Mouse (Mus musculus) forebrain, embryonic 16.5 days (tissue): ENCODE results near the gene Bcor. TPM values are rescaled to one million over a fixed set of nuclear protein-coding genes. Genes with fewer than 3 reads are reported as not detected.

ENCODE experiments used
- ATAC-seq: fragments of 200-750 bp; cut with Nextera tagmentation; 2 replicates; pipeline ENCODE4 v1.8.0; 2017; ENCODE audit warnings: mild to moderate bottlenecking, moderate library complexity
- H3K27ac ChIP-seq: fragments of 300-500 bp; sonication (generic); 2 replicates; pipeline ENCODE4 v1.5.1; 2014; ENCODE audit warnings: low read length, control low read depth
- H3K27me3 ChIP-seq: fragments of 300-500 bp; sonication (generic); replicated peaks from 2 replicates; pipeline ENCODE4 v1.6.1; 2014; ENCODE audit warnings: low read length; ENCODE audit not compliant: control insufficient read depth, insufficient read depth
- H3K36me3 ChIP-seq: fragments of 300-500 bp; sonication (generic); 2 replicates; pipeline ENCODE4 v1.6.1; 2014; ENCODE audit not compliant: control insufficient read depth, insufficient read depth
- H3K4me1 ChIP-seq: fragments of 300-500 bp; sonication (generic); replicated peaks from 2 replicates; pipeline ENCODE4 v1.6.1; 2014; ENCODE audit warnings: low read length; ENCODE audit not compliant: control insufficient read depth, insufficient read depth
- H3K4me2 ChIP-seq: fragments of 300-500 bp; sonication (generic); 2 replicates; pipeline ENCODE4 v1.6.1; 2014; ENCODE audit warnings: mild to moderate bottlenecking, low read length, control low read depth
- H3K4me3 ChIP-seq: fragments of 300-500 bp; sonication (generic); replicated peaks from 2 replicates; pipeline ENCODE4 v1.5.1; 2014; ENCODE audit warnings: mild to moderate bottlenecking, low read length, control low read depth
- H3K9ac ChIP-seq: fragments of 300-500 bp; sonication (generic); replicated peaks from 2 replicates; pipeline ENCODE4 v1.6.1; 2014; ENCODE audit warnings: low read depth, low read length, control low read depth
- H3K9me3 ChIP-seq: fragments of 300-500 bp; sonication (generic); 2 replicates; pipeline ENCODE4 v1.6.1; 2016; ENCODE audit warnings: low read length; ENCODE audit not compliant: control insufficient read depth
- WGBS: fragments of 180-500 bp; shearing (Covaris S2); extraction: QIAGEN DNeasy Blood & Tissue Kit; methylation state at CpG from one replicate; pipeline ENCODE4 v1.1.7; 2014; 5-methylcytosine and 5-hydroxymethylcytosine counted together
- polyA plus RNA-seq: library from polyadenylated mRNA; unstranded; fragments of >200 nt; fragmentation: Nextera tagmentation; extraction: Ambion mirVana; gene quantifications from 2 replicates; pipeline ENCODE4 v1.2.1, GENCODE M21; 2015

Gene Bcor
- polyA plus RNA-seq, 1 experiment from 2014 or later: 18.1 TPM

- no peak for ATAC-seq
- no peaks in the 10 kb centered on the region for H3K9me3 ChIP-seq
- H3K27ac ChIP-seq: no peak overlapping the region
- H3K9ac ChIP-seq: no peak overlapping the region
- peaks cover 33% of the 10 kb centered on the region for H3K4me1 ChIP-seq
- peaks cover 36% of the 10 kb centered on the region for H3K27me3 ChIP-seq
- H3K4me3 ChIP-seq: no peak overlapping the region
- no peaks in the 10 kb centered on the region for H3K36me3 ChIP-seq
- 26% methylated on average over 14 of the region's 14 CpGs for WGBS
- H3K4me2 ChIP-seq: no peak overlapping the region
These were observed 30.0 kb downstream of the Bcor start for GRCm38 (mm10) chrX:12129828-12130809.

- H3K9ac ChIP-seq: 0 out of 2 replicates have a peak overlapping the region, but pooled peaks have one; percentile 13
- peak overlapping the region; percentile 64 for H3K4me3 ChIP-seq
- H3K27ac ChIP-seq: no peak overlapping the region
- peak overlapping the region; percentile 61 for H3K4me2 ChIP-seq
- WGBS: 7% methylated on average over 24 of the region's 24 CpGs
- no peaks in the 10 kb centered on the region for H3K9me3 ChIP-seq
- ATAC-seq: peak; percentile 30; the same call in 1 of the 2 replicates
- no peaks in the 10 kb centered on the region for H3K36me3 ChIP-seq
- peaks cover 28% of the 10 kb centered on the region for H3K4me1 ChIP-seq
- peaks cover 40% of the 10 kb centered on the region for H3K27me3 ChIP-seq
These were observed 30.9 kb downstream of the Bcor start for GRCm38 (mm10) chrX:12129230-12129629.

- no peaks in the 10 kb centered on the region for H3K9me3 ChIP-seq
- 4% methylated on average over 43 of the region's 72 CpGs for WGBS
- H3K27me3 ChIP-seq: peaks cover 40% of the 10 kb centered on the region
- peak overlapping the region; percentile 81 for H3K27ac ChIP-seq
- H3K9ac ChIP-seq: peak overlapping the region; percentile 86
- H3K4me2 ChIP-seq: peak overlapping the region; percentile 61
- H3K36me3 ChIP-seq: no peaks in the 10 kb centered on the region
- H3K4me1 ChIP-seq: peaks cover 29% of the 10 kb centered on the region
- peak overlapping the region; percentile 64 for H3K4me3 ChIP-seq
- ATAC-seq: peak; percentile 81
These were observed 31.7 kb downstream of the Bcor start for GRCm38 (mm10) chrX:12128165-12129083.

DNA sequence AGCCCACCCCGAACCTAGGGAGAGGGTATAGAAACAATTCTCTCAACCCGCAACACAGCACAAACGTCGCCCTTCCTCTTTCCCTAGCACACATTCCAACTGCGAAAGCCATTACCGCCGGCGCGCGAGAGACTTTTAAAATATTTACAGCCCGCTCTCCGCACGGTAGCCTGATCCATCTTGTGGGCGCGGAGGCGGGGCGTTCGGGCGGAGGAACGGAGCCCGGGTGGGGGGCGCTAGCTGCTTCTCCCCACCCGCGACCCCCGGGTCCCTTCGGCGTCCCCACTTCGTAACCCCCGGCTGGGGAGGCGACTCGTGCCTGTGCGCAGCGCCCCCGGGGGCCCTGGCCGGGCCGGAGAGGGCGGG is 32.4 kb downstream of the Bcor start:
- peak overlapping the region; percentile 64 for H3K4me3 ChIP-seq
- H3K27me3 ChIP-seq: peaks cover 40% of the 10 kb centered on the region
- peaks cover 31% of the 10 kb centered on the region for H3K4me1 ChIP-seq
- 4% methylated on average over 17 of the region's 37 CpGs for WGBS
- H3K36me3 ChIP-seq: no peaks in the 10 kb centered on the region
- ATAC-seq: peak; percentile 28
- peak overlapping the region; percentile 61 for H3K4me2 ChIP-seq
- H3K9me3 ChIP-seq: no peaks in the 10 kb centered on the region
- H3K27ac ChIP-seq: peak overlapping the region; percentile 81
- peak overlapping the region; percentile 86 for H3K9ac ChIP-seq

- Histone ChIP-seq H3K36me3 (no peaks in the 10 kb centered on the region), H3K27ac (no peak overlapping the region), H3K9ac (peak overlapping the region; percentile 86), H3K4me2 (peak overlapping the region; percentile 61), H3K27me3 (peaks cover 36% of the 10 kb centered on the region), H3K4me3 (peak overlapping the region; percentile 64), H3K9me3 (no peaks in the 10 kb centered on the region), H3K4me1 (peaks cover 31% of the 10 kb centered on the region)
- WGBS: 5% methylated on average over 22 of the region's 24 CpGs
- ATAC-seq: peak; percentile 6; the same call in 1 of the 2 replicates
These were observed 33.0 kb downstream of the Bcor start for GRCm38 (mm10) chrX:12127106-12127670.

DNA sequence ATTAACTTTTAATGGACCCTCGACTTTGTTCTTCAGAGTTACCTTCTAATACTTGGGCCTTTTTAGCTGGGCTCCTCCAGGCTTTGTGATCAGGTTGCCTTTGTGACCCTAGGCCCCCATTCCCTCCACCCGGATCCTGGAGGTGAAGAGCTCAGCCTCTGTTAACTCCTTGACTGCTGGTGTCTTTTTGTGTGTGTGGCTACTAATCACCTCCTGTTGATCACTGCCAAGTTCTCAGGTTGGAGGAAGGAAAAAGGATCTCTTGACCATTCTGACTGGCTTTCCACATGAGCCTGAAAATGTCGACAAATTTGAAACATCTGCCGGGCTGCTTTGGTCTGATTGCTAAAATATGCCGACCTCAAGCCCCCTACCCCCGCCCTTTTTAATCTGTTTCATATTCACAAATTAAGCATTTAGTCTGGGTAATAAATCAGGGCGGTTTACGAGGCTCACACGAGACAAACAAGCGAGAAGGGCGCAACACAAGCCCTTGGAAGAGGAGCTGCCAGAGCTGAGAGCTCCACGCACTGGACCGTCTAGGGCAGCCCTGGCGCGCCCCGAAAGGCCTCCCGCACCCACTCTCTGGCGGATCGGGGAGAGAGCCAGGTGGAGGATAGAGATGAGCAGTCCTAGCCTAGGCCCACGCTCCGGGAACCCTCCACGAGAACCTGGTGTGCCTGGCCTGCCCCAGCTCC is 33.6 kb downstream of the Bcor start:
- no peak for ATAC-seq
- H3K4me1 ChIP-seq: peaks cover 31% of the 10 kb centered on the region

GRCm38 (mm10) chrX:12124571-12124970 is 35.6 kb downstream of the Bcor start:
- no peak overlapping the region for H3K4me2 ChIP-seq
- H3K27me3 ChIP-seq: peaks cover 22% of the 10 kb centered on the region
- no peaks in the 10 kb centered on the region for H3K9me3 ChIP-seq
- H3K9ac ChIP-seq: no peak overlapping the region
- H3K4me3 ChIP-seq: no peak overlapping the region
- H3K36me3 ChIP-seq: no peaks in the 10 kb centered on the region
- no peak for ATAC-seq
- WGBS: 20% methylated on average over 3 of the region's 3 CpGs
- no peak overlapping the region for H3K27ac ChIP-seq
- peaks cover 31% of the 10 kb centered on the region for H3K4me1 ChIP-seq

More for the DNA sequence above, 33.6 kb downstream of the Bcor start:
- Histone ChIP-seq H3K9me3 (no peaks in the 10 kb centered on the region), H3K27me3 (peaks cover 34% of the 10 kb centered on the region), H3K4me2 (peak overlapping the region; percentile 61), H3K9ac (peak overlapping the region; percentile 86), H3K36me3 (no peaks in the 10 kb centered on the region), H3K27ac (no peak overlapping the region), H3K4me3 (peak overlapping the region; percentile 64)
- 18% methylated on average over 20 of the region's 22 CpGs for WGBS

- Histone ChIP-seq H3K27me3 (peaks cover 15% of the 10 kb centered on the region), H3K36me3 (no peaks in the 10 kb centered on the region), H3K4me3 (no peak overlapping the region), H3K27ac (no peak overlapping the region), H3K9me3 (no peaks in the 10 kb centered on the region), H3K4me1 (peaks cover 25% of the 10 kb centered on the region), H3K4me2 (no peak overlapping the region), H3K9ac (no peak overlapping the region)
- no peak for ATAC-seq
- 10% methylated on average over 6 of the region's 6 CpGs for WGBS
These were observed 36.5 kb downstream of the Bcor start for GRCm38 (mm10) chrX:12123687-12124087.
